Mouse (Mus musculus): ENCODE measurements around the gene Lrrfip2. TPM values are rescaled to one million over a fixed set of nuclear protein-coding genes. Genes with fewer than 3 reads are reported as not detected.

Lrrfip2 gene
- total and polyA plus RNA-seq, 3 experiments, result 16.6 to 30.9 (median 25.2) TPM

- dilution Hi-C loops (cut with MboI; ENCODE audit: extremely low pct_ligation_motif_present, extremely low pct_unique_long_range_greater_than_20kb, low sequenced_read_pairs), result no loop called here
- Histone ChIP-seq H3K4me2 (ENCODE audit: insufficient read depth, low read depth, poor library complexity, severe bottlenecking) (no peak overlapping the region), H3K9ac (ENCODE audit: insufficient read depth, low read depth) (no peak overlapping the region), H3K4me3 (replicated peaks in 1 of 3; ENCODE audit: low read depth in 2 of 3, low read length in 2 of 3, poor library complexity in 1 of 3) (no peak overlapping the region), H3K9me3 (replicated peaks; ENCODE audit: low read length) (no peaks in the 10 kb centered on the region), H3K4me1 (ENCODE audit: control insufficient read depth in 1 of 2, insufficient read depth in 2 of 2) (peaks cover 3 to 36% of the 10 kb centered on the region in 2 experiments; a peak in 2 of 4 replicates), H3K36me3 (replicated peaks in 1 of 2; ENCODE audit: control insufficient read depth in 1 of 2, insufficient read depth in 1 of 2, low read length in 1 of 2) (peaks cover 6 to 34% of the 10 kb centered on the region in 2 experiments), H3K79me2 (replicated peaks; ENCODE audit: control insufficient read depth, extremely low read depth, insufficient read depth, poor library complexity, severe bottlenecking) (no peaks in the 10 kb centered on the region), H3K27ac (ENCODE audit: insufficient read depth, low read depth) (no peak overlapping the region), H3K27me3 (replicated peaks) (no peaks in the 10 kb centered on the region)
- no peak for DNase-seq (ENCODE audit: extremely low read depth)
- in situ Hi-C loops (cut with MboI; ENCODE audit: low pct_ligation_motif_present, low pct_unique_long_range_greater_than_20kb, low sequenced_read_pairs), result loop anchor here (10.0 kb wide), 1 partner anchor 117 kb away; no protein-coding TSS in a partner anchor
- TF ChIP-seq MYC (IDR thresholded peaks at IDR 0.05; ENCODE audit: low read depth, low read length) (no peak), TBP (conservative IDR thresholded peaks at IDR 0.05; ENCODE audit: low read depth, low read length) (no peak), NRF1 (IDR thresholded peaks at IDR 0.05; ENCODE audit: low read depth, low read length) (no peak), TCF12 (IDR thresholded peaks at IDR 0.05; ENCODE audit: low read depth, low read length) (no peak), ZC3H11A (IDR thresholded peaks at IDR 0.05; ENCODE audit: low read depth, low read length) (no peak), NELFE (IDR thresholded peaks at IDR 0.05; ENCODE audit: low read depth, low read length) (no peak), ZKSCAN1 (IDR thresholded peaks at IDR 0.05; ENCODE audit: borderline replicate concordance, low read depth, low read length) (no peak), MAX (IDR thresholded peaks at IDR 0.05; ENCODE audit: low read length) (no peak), MAZ (IDR thresholded peaks at IDR 0.05; ENCODE audit: low read depth, low read length) (no peak), SMC3 (IDR thresholded peaks at IDR 0.05; ENCODE audit: low read depth, low read length) (no peak)
These were observed 94.0 kb downstream of the Lrrfip2 start for GRCm38 (mm10) chr9:111211122-111212041.

- Histone ChIP-seq H3K9ac (ENCODE audit: insufficient read depth, low read depth) (no peak overlapping the region), H3K4me3 (replicated peaks in 1 of 3; ENCODE audit: low read depth in 2 of 3, low read length in 2 of 3, poor library complexity in 1 of 3) (peak overlapping the region in 2 of 3 experiments; percentile 10 to 47), H3K27ac (ENCODE audit: insufficient read depth, low read depth) (no peak overlapping the region), H3K79me2 (replicated peaks; ENCODE audit: control insufficient read depth, extremely low read depth, insufficient read depth, poor library complexity, severe bottlenecking) (no peaks in the 10 kb centered on the region), H3K27me3 (replicated peaks) (no peaks in the 10 kb centered on the region), H3K4me1 (ENCODE audit: control insufficient read depth in 1 of 2, insufficient read depth in 2 of 2) (peaks cover 3 to 32% of the 10 kb centered on the region in 2 experiments; a peak in 2 of 4 replicates), H3K36me3 (replicated peaks in 1 of 2; ENCODE audit: control insufficient read depth in 1 of 2, insufficient read depth in 1 of 2, low read length in 1 of 2) (peaks cover 8 to 41% of the 10 kb centered on the region in 2 experiments), H3K9me3 (replicated peaks; ENCODE audit: low read length) (no peaks in the 10 kb centered on the region), H3K4me2 (ENCODE audit: insufficient read depth, low read depth, poor library complexity, severe bottlenecking) (no peak overlapping the region)
- peak; percentile 61 for DNase-seq (ENCODE audit: extremely low read depth)
- in situ Hi-C loops (cut with MboI; ENCODE audit: low pct_ligation_motif_present, low pct_unique_long_range_greater_than_20kb, low sequenced_read_pairs) (loop anchor here (10.0 kb wide), 1 partner anchor 119 kb away; no protein-coding TSS in a partner anchor), dilution Hi-C loops (cut with MboI; ENCODE audit: extremely low pct_ligation_motif_present, extremely low pct_unique_long_range_greater_than_20kb, low sequenced_read_pairs) (no loop called here)
- TF ChIP-seq EP300 (IDR thresholded peaks at IDR 0.05; ENCODE audit: low read length) (no peak), PAX5 (IDR thresholded peaks at IDR 0.05; ENCODE audit: low read length) (no peak), MAFK (IDR thresholded peaks at IDR 0.05; ENCODE audit: insufficient replicate concordance, low read length) (no peak), POLR2A (IDR thresholded peaks at IDR 0.05; ENCODE audit: low read depth, low read length) (no peak), GABPA (IDR thresholded peaks at IDR 0.05; ENCODE audit: insufficient replicate concordance, low read depth, low read length) (no peak), HCFC1 (IDR thresholded peaks at IDR 0.05; ENCODE audit: low read depth, low read length) (no peak), ZKSCAN1 (IDR thresholded peaks at IDR 0.05; ENCODE audit: borderline replicate concordance, low read depth, low read length) (no peak), MEF2A (IDR thresholded peaks at IDR 0.05; ENCODE audit: borderline replicate concordance, low read depth, low read length) (no peak), MXI1 (IDR thresholded peaks at IDR 0.05; ENCODE audit: low read depth, low read length) (no peak), RCOR1 (conservative IDR thresholded peaks at IDR 0.05; ENCODE audit: low read depth, low read length) (no peak), CTCF (conservative IDR thresholded peaks at IDR 0.05 in 1 of 2, IDR thresholded peaks at IDR 0.05 in 1 of 2; ENCODE audit: low read depth in 2 of 2, low read length in 2 of 2) (no peak), TBP (conservative IDR thresholded peaks at IDR 0.05; ENCODE audit: low read depth, low read length) (no peak), BHLHE40 (IDR thresholded peaks at IDR 0.05; ENCODE audit: low read depth, low read length) (no peak), JUN (IDR thresholded peaks at IDR 0.05; ENCODE audit: insufficient read depth, low read depth, low read length) (no peak), ZC3H11A (IDR thresholded peaks at IDR 0.05; ENCODE audit: low read depth, low read length) (no peak)
These were observed 96.1 kb downstream of the Lrrfip2 start for GRCm38 (mm10) chr9:111213501-111213900.
